Mouse (Mus musculus): Measurements from ENCODE around the gene Gon7.
A peak's percentile ranks its signal among the peaks of the same experiment; 100 is the strongest.

Gon7 gene

GRCm38 (mm10) chr12:102743036-102743588 is 14.5 kb downstream of the Gon7 start:
- DNase-seq (ENCODE audit: low read depth, low spot score), result no peak

GRCm38 (mm10) chr12:102742056-102742455 is 15.5 kb downstream of the Gon7 start:
- no peak for DNase-seq (ENCODE audit: low read depth, low spot score)

GRCm38 (mm10) chr12:102740285-102740684 is 17.3 kb downstream of the Gon7 start:
- DNase-seq (ENCODE audit: low read depth, low spot score), result no peak

GRCm38 (mm10) chr12:102739096-102739495 is 18.5 kb downstream of the Gon7 start:
- DNase-seq (ENCODE audit: low read depth, low spot score), result no peak

GRCm38 (mm10) chr12:102733381-102733780 is 24.2 kb downstream of the Gon7 start:
- no peak for DNase-seq (ENCODE audit: low read depth, low spot score)

GRCm38 (mm10) chr12:102730798-102731619 is 26.6 kb downstream of the Gon7 start:
- no peak for DNase-seq (ENCODE audit: low read depth, low spot score)

- DNase-seq (ENCODE audit: low read depth, low spot score), result peak; percentile 56
Measured at GRCm38 (mm10) chr12:102729855-102730797, 27.5 kb downstream of the Gon7 start.

GRCm38 (mm10) chr12:102725761-102726175 is 31.8 kb downstream of the Gon7 start:
- DNase-seq (ENCODE audit: low read depth, low spot score), result no peak

- no peak for DNase-seq (ENCODE audit: low read depth, low spot score)
Measured at GRCm38 (mm10) chr12:102725146-102725545, 32.5 kb downstream of the Gon7 start.

GRCm38 (mm10) chr12:102723861-102724260 is 33.7 kb downstream of the Gon7 start:
- DNase-seq (ENCODE audit: low read depth, low spot score), result no peak

- DNase-seq (ENCODE audit: low read depth, low spot score), result no peak
Measured at GRCm38 (mm10) chr12:102722966-102723365, 34.6 kb downstream of the Gon7 start.

- no peak for DNase-seq (ENCODE audit: low read depth, low spot score)
Measured at GRCm38 (mm10) chr12:102722451-102722850, 35.2 kb downstream of the Gon7 start.

GRCm38 (mm10) chr12:102719552-102720315 is 37.9 kb downstream of the Gon7 start:
- DNase-seq (ENCODE audit: low read depth, low spot score), result no peak

GRCm38 (mm10) chr12:102714654-102715395 is 42.8 kb downstream of the Gon7 start:
- no peak for DNase-seq (ENCODE audit: low read depth, low spot score)

GRCm38 (mm10) chr12:102714116-102714515 is 43.5 kb downstream of the Gon7 start:
- DNase-seq (ENCODE audit: low read depth, low spot score), result no peak

GRCm38 (mm10) chr12:102713153-102713865 is 44.3 kb downstream of the Gon7 start:
- DNase-seq (ENCODE audit: low read depth, low spot score), result no peak

- no peak for DNase-seq (ENCODE audit: low read depth, low spot score)
Measured at GRCm38 (mm10) chr12:102710851-102711375, 46.7 kb downstream of the Gon7 start.

- no peak for DNase-seq (ENCODE audit: low read depth, low spot score)
Measured at GRCm38 (mm10) chr12:102709896-102710295, 47.7 kb downstream of the Gon7 start.

GRCm38 (mm10) chr12:102708220-102708619 is 49.4 kb downstream of the Gon7 start:
- DNase-seq (ENCODE audit: low read depth, low spot score), result no peak
